Mouse (Mus musculus) kidney, postnatal 25 days (tissue): ENCODE measurements at regions not wholly inside any gene's neighbourhood (a gene's known extent, or its start where the extent isn't known, plus 50 kb on each side); places are given as distances from the start of the nearest gene placed in this dataset.

ENCODE experiments used
- DNase-seq, 2 experiments: peaks; one replicate each; pipeline ENCODE4 v3.0.0; 2021; ENCODE audit warnings: mixed read lengths in 2 of 2

GRCm38 (mm10) chr1:92386752-92387151, 86.9 kb downstream of the Ndufa10 start:
- DNase-seq: no peak

GRCm38 (mm10) chr1:92384945-92385344, 88.7 kb downstream of the Ndufa10 start:
- DNase-seq: no peak

GRCm38 (mm10) chr1:92383749-92384148, 89.9 kb downstream of the Ndufa10 start:
- DNase-seq: no peak

GRCm38 (mm10) chr1:92379510-92379886, 94.2 kb downstream of the Ndufa10 start:
- peak in 1 of 2 experiments; percentile 7 for DNase-seq

- DNase-seq: peak; percentile 16 to 40
These were observed 94.7 kb downstream of the Ndufa10 start for GRCm38 (mm10) chr1:92378741-92379509.

- peak; percentile 4 to 16 for DNase-seq
These were observed 97.2 kb downstream of the Ndufa10 start for GRCm38 (mm10) chr1:92376456-92376855.

DNA sequence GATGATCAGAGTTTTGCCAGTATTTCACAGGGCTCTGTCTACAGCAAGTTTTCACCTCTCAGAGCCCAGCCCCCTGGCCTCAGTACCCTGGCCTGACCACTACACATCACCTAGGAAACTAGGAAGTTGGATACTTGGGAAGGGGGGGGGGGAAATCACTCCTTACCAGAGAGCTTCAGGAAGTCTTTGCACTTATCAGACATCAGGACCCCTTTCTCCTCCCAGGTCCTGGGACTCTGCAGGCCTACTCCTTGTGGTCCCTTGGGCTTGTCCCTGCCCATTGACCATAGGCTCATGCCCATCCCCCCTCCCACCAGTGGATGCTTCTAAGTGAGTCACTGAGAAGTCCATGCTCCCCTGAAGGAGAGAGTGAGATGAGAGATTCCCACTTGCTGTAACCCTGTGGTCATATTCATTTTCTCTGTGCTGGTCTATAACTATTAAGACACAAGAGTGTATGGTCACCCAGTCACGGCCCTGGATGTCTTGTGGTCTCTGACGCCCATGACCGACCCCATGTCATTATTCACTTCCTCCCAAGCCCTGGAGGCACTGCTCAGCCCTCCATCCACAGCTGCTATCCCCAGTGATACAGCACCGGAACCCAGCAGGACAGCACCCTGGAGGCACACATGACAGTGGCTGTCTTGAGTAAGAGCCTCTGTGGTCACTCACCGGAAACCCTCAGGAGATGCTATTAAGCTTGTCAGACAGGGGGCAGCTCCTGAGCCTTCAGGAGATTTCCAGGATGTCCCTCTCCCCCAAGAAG, 101.3 kb downstream of the Ndufa10 start:
- no peak for DNase-seq

DNA sequence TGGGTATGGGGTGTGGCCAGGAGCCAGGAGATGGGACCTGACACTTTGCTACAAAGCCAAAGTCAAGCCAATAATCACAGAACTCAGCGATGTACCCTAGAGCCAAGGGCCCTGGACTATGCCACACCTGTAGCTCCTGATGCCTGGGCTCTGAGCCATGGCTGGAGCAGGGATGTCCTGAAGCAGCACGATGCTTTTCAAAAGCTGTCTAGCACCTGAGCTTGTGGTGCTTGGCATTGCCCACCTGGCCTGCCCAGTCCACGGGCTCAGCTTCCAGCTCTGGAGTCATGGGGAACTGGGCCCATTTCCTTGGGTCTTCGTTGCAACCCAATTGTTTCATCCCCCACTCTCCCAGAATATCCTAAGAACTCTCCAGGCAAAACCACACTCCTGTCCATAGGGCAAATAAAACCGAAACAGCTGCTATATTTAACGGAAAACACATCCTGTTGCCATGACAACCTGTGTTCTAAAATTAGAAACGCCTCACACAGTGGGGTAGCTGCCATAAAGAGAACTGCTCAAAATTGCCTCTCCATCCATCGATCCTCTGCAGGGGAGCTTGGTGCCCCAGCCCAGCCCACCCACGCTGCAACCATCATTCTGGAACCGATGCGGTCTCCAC, 102.2 kb downstream of the Ndufa10 start:
- no peak for DNase-seq

DNA sequence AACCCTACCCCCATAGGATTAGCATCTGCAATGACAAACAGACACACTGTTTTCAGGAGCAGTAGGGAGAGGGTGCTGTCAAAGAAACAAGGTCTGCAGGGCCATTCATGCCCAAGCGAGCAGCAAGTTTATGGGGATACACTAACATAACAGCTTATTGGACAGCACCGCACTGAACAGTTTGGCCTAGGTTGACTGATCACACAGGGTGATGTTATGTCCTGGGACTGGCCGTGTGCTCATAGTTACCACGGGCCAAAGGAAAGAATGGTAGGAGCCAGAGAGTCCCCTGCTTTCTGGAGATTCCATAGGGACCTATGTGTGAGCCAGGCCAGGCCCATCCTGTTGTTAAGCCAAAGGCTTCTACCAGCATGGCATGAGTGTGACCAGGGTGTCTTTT, 102.8 kb downstream of the Ndufa10 start:
- no peak for DNase-seq

- DNase-seq: no peak
These were observed 103.7 kb downstream of the Ndufa10 start for GRCm38 (mm10) chr1:92369972-92370371.

DNA sequence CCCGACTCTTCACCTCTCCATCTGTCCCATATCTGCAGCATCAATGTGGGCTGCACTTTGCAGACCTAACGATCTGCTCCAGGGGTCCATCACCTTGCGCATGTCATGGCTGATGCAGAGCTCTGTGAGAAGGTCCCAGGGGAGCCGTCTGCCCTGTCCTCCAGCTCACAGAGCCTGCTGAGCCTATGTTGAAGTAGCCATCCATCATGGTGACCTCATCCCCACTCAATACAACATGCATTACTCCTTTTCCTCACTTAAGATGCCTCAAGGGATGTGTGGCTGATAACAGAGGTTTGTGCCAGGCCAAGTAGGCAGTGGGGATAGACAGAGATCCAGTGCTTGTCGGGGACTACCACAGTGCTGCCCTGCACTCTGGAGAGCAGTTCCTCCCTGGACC, 107.4 kb downstream of the Ndufa10 start:
- peak in 1 of 2 experiments; percentile 14 for DNase-seq

DNA sequence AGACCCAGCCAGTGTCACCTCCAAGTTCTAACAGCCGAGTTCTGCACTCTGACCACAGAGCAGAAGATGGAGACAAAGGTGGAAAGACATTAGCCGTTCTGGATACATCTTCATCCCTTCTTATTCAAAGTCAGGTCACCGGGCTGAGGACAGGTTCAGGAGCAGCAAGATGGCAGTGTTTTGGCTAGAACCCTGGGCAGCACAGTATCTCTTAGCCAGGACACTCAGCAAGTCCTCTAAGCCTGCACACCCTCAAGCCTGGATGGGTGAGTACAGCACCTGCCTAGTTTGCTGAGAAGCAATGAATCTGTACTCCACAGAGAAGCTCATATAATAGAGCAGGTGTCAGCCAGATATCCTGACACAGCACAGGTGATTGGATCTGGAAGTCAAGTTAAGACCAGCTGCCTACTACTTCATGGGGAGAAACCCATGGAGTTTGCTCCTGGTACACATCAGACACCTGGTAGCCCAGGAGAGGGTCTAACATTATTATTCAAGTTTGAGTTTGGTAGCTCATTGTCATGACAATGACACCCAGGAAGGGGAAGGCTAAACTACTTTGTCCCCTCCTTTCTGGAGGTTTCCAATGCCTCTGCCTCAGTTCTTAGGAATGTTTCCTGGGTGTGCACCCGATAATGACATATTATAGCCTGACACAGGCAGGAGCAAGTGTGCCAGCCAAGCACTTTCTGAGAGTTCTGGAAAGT, 108.1 kb downstream of the Ndufa10 start:
- peak in 1 of 2 experiments; percentile 9 for DNase-seq

DNA sequence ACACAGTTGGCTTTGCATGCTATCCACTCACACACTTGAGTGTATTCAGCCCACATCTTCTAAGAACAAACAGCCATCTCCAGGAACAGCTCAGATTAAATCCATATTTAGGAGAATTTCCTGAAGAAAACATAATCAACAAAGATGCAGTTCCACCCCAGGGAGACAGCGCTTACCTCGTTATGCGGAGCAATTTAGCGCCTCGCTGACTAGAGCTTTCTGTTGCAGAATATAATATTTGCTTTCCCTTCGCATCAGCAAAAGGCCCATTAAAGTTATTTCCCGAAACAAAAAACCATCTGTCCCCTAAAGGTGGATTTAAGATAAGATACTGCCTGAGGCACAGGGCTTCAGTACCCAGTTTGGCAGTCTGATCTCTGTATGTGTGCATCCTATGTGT, 112.0 kb downstream of the Ndufa10 start:
- no peak for DNase-seq

DNA sequence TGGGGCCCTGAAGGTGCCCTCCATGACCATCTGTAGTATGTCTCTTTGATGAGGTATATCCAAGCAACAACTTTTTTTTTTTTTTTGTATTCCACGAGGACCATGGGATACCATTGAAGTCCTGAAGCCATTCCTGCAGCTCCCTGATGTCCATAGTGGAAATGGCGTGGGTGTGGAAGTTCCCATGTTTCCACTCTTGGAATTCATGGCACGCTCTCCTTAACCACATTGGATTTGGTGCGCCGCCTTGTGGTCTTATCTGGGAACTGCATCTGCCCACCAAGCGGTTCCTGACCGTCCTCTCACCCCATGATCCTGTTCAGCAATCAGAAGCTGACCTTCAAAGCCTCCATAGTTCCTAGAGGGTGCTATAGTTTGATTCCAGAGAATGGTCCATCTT, 113.4 kb downstream of the Ndufa10 start:
- peak; percentile 60 to 73 for DNase-seq

GRCm38 (mm10) chr1:92359473-92359872, 114.2 kb downstream of the Ndufa10 start:
- DNase-seq: no peak

DNA sequence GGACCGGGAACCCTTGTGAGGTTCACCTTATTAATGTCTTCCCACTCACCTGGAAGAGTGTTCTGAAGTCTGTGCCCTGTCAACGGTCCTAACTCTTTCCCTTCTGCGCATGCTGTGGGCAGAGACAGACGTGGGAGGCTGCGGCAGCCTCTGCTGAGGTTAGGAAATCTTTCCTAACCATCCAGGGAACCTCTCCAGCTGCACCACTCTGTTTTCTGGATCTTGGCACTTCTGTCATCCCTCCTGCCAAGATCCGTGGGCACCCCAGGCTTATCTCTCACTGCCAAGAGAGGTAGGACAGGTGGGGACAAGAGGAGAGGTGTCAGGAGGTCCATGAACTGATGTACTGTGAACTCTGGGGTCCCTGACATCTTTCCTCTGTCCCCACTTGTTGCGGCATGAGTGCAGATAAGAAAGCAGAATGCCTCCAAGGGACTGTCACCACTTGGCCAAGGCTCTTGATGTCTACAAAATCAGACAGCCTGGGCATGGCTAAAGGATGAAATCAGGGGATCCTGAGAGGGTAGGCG, 114.8 kb downstream of the Ndufa10 start:
- no peak for DNase-seq

DNA sequence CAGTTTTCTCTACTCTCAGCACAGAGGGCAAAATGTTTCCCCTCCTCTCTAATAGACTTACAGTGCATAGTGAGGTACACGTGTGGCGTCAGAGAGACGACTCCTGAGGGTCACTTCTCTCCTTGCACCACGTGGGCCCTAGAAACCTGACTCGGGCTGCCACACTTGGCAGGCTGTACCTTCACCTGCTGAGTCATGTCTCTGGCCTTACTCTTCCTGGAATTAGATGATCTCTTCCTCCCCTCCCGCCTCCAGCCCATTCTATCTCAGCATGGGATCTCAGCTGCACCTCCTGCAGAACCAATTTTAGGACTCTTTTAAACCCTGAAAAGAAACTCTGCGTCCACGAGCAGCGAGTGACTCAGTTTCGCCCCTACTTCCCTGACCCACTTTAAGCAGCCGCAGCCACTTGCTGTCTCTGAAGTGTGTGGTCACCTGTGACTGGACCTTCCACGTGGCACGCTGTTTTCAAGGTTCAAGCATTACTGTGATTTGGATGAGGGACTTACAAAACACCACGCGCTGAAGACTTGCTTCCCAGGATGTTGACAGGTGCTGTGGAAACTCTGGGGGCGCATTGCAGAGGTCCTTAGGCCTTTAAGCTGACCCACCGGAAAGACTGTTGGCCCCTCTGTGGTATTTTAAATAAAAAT, 125.2 kb downstream of the Ndufa10 start:
- peak in 1 of 2 experiments; percentile 38 for DNase-seq

DNA sequence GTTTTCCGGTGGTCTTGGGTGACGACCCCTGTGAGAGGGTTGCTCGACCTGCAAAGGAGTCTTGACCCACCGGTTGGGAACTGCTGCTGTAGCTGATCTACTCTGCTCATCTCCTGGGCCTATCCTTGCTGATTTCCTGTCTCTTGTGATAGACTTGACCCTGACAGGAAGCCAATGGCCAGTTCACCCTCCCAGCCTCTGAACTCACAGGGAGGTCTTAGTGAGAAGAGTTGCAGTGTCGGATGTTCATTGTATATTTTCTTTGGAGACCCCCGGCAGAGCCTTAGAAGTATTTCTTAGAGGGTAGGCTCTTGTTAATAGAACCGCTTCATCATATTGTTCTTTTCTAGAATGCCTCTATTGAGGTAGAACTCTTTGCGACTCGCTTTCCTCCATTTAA, 126.0 kb downstream of the Ndufa10 start:
- DNase-seq: no peak

GRCm38 (mm10) chr1:92343768-92344167, 129.9 kb downstream of the Ndufa10 start:
- no peak for DNase-seq

DNA sequence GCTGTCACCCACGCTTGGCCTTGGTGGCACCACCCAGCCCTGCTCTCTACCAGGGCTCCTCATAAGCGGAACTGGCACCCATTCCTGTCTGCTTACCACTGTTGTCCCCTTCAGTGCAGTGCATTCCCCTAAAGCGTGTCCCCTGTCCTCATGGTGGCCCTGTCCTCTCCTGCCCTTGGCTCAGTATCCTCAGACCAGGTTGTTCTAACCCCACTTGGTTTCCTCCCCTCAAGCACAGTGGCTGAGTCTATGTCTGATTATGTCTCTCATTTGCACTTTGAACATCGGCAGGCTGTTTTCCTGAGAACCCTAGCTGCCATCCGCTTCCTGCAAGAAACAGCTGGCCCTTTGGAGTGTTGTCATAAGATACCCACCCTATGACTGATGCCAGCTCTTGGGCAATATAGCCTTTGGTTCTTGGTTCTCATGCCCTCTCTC, 130.5 kb downstream of the Ndufa10 start:
- no peak for DNase-seq

GRCm38 (mm10) chr1:92341846-92342540, 131.7 kb downstream of the Ndufa10 start:
- peak; percentile 6 to 32 for DNase-seq
